Mouse (Mus musculus) right cerebral cortex, postnatal 25 days (tissue): ENCODE results near the gene Wdr95.
A peak's percentile ranks its signal among the peaks of the same experiment; 100 is the strongest.
"Not testable (repeated sequence)": the region's sequence is repeated elsewhere in the genome, so short reads cannot be mapped to it uniquely, and the experiment has no call there.

Experiments used
- DNase-seq: peaks from one replicate; pipeline ENCODE4 v3.0.0; 2022

Gene Wdr95

GRCm38 (mm10) chr5:149517116-149517515 is 11.4 kb upstream of the Wdr95 start:
- DNase-seq = no peak

GRCm38 (mm10) chr5:149520806-149521205 is 7.7 kb upstream of the Wdr95 start:
- DNase-seq = no peak

GRCm38 (mm10) chr5:149523856-149524241 is 4.6 kb upstream of the Wdr95 start:
- no peak for DNase-seq

DNA sequence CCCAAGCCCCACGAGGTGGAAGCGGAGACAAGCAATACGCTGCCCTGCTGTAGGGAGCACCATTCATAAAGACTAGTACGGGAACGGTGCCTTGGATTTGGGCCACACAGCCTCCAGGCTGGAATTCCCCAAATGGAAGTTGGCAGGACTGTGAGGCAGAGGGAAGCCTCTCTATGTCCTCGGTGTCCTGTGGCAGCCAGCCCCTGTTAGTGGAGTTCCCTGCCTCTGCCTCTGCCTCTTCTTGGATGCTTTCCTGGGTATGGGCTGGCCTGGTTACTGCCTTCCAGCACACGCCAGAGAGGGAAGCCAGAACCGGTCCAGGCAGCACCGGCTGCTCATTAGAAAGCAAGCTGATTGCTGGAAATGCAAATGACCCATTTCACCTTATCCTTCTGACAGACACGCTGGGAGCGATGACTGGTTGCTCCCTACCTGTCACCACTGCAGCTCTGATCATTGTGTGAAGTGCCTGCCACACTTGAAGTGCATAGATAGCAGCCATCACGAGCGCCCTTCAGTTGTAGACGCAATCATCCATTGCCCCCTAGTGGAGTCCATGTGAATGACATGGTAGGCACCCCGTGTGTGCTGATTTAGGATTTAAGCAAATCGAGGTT is 4.1 kb upstream of the Wdr95 start:
- DNase-seq = peak; percentile 86

DNA sequence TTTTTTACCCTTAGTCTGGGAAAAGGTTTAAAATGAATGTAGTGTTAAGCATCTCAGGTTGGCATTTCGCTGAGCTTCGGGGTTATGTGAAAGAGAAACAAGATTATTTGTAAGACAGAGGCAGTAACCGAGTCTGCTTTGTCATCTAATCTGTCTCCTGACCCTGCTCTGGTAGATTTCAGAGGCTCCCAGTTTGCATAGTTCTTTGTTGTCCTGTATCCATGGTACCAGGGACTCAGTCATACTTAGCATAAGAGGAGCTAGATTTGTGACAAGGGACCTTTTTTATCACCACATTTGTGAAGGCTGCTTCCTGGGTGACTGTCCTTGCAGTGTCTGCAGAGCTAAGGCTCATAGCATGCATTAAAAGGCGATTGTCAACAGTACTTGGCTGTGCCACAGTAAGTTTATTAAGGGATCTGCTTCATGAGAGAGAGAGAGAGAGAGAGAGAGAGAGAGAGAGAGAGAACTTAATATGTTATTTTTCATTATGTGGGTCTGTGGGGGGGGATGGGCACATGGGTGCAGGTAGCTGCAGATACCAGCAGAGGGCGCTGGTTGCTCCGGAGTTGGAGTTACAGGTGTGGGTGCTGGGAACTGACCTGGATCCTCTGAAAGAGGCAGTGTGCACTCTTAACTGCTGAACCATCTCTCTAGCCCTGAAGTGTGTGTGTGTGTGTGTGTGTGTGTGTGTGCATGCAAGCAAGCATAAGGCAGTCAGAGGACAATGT is 3.3 kb upstream of the Wdr95 start:
- no peak for DNase-seq

- DNase-seq = no peak
Observed at GRCm38 (mm10) chr5:149526467-149526951, 2.0 kb upstream of the Wdr95 start.

DNA sequence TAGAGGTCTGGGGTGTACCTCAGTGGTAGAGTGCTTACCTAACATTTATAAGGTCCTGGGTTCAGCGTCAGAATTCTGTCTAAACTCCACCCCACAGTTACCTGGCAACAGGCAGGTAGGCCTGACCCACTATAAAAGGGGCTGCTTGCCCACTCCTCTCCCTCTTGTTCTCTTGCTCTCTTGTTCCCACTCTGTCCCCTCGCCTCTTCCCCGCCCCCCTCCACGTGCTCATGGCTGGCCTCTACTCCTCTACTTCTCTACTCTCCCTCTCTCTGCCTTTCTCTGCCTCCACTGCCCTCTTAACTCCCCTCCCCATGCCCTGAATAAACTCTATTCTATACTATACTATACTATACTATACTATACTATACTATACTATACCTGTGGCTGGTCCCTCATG is 1.2 kb upstream of the Wdr95 start:
- not testable (repeated sequence) for DNase-seq

GRCm38 (mm10) chr5:149533847-149534246 is 5.4 kb downstream of the Wdr95 start:
- no peak for DNase-seq

DNA sequence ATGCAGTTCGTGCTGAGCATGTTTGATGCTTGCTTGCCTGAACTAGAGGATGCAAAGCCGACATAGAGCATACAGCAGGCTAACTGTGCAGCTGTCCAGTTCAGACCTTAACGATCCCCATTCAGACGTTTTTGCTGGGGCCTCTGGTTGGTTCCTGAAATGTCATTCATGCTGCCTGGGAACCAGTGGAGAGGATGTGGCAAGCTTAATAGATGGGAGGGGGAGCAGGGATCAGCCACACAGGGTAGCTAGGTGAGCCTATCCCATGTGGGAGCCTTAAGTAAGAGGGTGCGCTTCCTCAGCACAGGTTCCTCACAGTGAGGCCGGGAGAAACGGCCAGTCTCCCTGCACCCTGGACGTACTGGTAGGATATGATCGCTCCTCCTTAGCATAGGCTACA is 7.5 kb downstream of the Wdr95 start:
- DNase-seq = peak; percentile 25

- peak; percentile 60 for DNase-seq
Observed at GRCm38 (mm10) chr5:149537796-149538511, 9.5 kb downstream of the Wdr95 start.

GRCm38 (mm10) chr5:149538531-149538930 is 10.1 kb downstream of the Wdr95 start:
- DNase-seq = no peak

DNA sequence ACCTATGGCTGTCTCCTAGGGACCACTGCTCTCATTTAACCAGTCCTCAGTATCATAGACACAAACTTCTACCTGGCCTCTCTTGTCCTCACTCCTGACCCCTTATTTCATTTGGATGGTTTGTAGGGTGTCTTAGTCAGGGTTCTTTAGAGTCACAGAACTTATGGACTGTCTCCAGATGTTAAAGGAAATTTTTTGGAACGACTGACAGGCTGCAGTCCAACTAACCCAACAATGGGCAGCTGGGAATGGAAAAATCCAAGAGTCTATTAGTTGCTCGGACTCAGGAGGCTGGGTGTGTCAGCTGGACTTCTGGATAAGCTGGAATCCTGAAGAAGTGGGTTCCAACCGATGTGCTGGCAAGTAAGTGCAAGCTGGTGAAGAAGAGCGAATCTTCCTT is 10.6 kb downstream of the Wdr95 start:
- DNase-seq = no peak

DNA sequence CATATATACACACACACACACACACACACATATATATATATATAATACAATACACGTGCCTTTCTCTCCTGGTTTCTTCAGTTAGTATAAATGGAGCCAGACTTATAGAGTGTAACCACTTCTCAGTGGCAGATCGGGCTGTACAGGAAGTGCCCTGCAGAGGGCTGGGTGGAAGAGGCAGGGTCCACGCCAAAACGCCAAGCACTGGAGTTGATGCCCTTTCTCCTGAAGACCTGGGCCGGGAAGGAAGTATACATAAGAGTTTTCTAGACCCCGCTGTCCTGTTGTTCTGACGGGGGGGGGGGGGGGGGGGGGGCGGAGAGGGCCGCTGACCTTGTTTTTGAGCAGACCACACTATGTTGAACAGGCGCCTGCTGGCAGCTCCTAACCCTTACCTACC is 22.7 kb downstream of the Wdr95 start:
- DNase-seq = no peak

- no peak for DNase-seq
Observed at GRCm38 (mm10) chr5:149552742-149553141, 24.3 kb downstream of the Wdr95 start.

DNA sequence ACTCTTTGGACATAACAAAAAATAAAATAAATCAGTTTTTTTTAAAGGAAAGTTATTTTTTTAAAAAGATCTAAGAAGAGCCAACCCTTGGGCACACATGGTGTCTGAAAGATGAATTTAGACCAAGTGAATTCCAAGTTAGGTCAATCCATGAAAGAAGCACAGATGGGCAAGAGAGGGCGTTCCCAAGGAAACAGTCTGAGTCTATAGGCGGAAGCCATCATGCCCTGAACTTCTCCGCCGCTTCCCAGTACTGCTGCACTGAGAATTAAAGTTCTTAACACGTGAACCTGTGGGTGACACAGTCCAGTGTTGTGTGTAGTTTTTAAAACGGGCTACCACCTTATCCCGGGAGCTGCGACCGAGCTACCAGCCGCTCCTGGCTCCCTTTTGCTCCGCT is 24.9 kb downstream of the Wdr95 start:
- no peak for DNase-seq

GRCm38 (mm10) chr5:149554397-149554796 is 25.9 kb downstream of the Wdr95 start:
- DNase-seq = no peak

DNA sequence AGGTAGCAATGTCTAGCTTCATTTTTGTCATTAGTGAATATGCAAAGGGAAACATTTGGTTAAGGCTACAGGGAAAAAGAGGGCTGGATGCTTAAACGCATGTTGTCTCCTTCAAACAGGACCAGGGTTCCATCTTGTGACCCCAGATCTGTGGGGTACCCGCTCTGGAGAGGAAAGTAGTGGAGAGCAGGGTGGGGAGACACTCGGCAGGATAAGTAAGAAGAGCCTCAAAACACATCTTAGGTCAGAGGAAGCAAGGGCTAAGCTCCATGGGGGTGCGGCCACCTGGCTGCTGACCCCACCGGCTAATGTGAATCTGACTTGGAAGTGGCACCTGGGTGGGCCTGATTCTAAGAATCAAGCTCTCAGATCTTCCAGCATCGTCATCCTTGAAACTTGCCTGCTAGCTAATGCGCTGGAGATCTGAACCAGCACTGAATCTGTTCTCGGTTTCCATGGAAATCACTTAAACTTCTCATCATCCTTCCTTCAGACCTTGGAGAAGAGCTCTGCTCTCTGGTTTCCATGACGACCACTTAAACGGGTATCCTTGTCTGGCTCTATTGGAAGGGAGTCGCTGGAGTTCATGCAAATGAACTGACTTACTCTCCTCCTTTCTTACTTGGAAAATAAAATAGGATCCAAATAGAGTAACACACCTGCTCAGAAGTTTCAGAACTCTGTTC is 32.6 kb downstream of the Wdr95 start:
- peak; percentile 28 for DNase-seq

GRCm38 (mm10) chr5:149566026-149566425 is 37.5 kb downstream of the Wdr95 start:
- DNase-seq = no peak

GRCm38 (mm10) chr5:149566957-149567356 is 38.5 kb downstream of the Wdr95 start:
- no peak for DNase-seq

DNA sequence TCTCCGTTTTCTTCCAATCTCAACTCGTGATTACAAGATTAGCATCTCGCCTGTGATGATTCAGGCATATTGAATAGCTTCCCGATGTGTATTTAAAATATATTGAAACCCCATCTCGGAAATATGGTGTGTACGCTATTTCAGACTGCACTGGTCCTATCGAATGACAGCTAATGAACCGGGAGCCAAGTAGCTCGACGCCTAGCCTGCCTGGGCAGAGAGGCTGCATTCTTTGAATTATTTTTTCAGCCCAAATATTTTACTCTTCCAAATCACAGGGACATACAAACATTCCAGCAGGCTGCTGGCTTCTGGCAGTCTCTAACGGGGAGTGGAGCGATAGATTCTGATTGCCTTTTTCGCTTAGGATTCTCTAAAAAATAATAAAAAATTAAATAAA is 40.5 kb downstream of the Wdr95 start:
- no peak for DNase-seq

DNA sequence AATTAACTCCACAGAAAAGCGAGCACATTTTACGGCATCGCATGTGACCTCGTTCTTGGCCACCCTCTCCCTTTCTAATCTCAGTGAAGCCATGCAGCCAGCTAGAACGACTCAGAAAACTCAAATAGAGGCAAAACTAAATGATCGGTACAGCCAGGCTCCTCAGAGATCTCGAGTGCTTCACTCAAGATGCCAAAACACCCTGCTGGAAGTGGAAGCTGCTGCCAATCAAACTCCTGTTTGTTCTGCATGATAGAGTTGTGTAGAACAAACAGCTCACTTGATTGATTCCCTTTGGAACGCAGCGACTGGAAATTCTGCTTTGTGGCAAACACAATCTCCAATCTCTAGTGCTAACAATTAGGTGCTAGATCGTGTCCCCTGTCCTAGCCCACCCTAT is 48.5 kb downstream of the Wdr95 start:
- no peak for DNase-seq

DNA sequence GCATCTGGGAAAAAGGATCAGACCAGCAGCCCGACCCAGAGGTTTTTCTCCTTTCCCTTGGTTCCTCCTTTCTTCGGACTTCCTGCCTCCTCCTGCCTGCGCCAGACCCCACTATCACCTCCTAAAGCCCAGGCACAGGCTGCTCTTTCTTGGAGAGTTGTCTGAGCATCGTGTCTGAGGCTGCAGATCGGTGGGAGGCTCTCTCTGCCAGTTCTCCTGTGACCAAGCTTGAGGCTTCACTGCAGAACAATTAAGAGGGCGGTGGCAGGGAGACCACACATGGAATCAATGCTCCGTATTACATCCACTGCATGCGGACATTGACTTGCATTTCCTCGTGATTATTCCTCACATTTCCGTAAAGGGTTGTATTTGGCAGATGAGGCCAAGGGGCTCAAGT is 49.0 kb downstream of the Wdr95 start:
- no peak for DNase-seq

GRCm38 (mm10) chr5:149582642-149583262 is 54.3 kb downstream of the Wdr95 start:
- no peak for DNase-seq
